Mouse (Mus musculus) brain, embryonic 18.5 days (tissue): ENCODE data around the gene Nup210l.
A peak's percentile ranks its signal among the peaks of the same experiment; 100 is the strongest.

ENCODE experiments used
- DNase-seq: peaks from one replicate; pipeline ENCODE4 v3.0.0-alpha.2; 2012; ENCODE audit warnings: low read depth, low spot score

The Nup210l gene

DNA sequence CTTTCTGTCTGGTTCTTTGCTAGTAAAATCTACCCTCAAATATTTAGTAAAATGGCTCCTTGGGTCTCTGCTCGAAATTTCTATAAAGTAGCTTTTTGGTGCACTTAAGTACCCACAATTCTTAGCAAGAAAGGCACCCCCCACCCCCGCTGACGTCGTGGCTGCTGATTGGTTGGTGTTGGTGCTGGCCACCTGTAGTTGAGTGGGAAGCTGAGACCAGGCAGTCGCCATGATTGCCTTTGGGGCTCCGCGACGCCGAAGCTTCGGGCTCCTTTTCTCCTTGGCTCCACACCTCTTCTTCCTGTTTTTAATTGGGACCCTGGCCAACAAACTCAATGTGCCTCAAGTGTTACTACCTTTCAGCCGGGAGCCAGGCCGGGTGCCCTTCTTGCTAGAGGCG, at the start of gene Nup210l:
TSS of gene Nup210l (plus strand) at position 195 of the 400 bp plus-strand sequence.
- no peak for DNase-seq

DNA sequence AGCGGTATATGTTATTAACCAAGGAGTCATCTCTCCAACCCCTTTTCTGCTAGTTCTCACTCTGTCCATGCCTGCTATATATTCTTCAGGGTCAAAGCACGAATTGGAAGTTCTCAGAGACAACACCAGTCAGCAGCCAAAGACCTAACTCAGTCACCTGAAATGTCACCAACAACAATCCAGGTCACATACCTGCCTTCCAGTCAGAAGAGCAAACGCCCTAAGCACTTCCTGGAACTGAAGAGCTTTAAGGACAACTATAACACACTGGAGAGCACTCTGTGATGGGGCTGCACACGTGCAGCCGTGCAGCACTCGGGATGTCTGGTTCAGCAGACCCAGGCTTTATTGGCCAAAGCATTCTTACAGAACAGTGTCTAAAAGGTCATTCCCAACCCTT, 42.4 kb upstream of the Nup210l start:
- no peak for DNase-seq

DNA sequence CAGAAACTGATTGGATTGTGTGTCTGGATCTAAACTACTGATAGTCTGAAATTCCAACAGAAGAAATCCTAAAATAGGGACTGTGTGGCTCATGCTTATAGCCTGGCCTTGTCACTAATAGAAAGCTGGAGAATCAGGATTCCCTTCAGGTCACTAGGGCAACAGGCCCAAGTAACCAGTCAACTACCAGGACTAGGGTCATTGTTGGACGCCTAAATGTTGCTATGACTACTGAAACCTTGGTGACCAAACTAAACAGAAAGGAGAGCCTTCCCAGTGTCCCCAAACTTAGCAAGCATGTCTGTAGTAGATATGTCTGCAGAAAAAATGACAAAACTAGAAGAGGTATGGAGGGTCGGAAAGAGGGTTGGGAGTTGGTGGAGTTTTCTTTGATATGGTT, 41.4 kb upstream of the Nup210l start:
- DNase-seq, result no peak

DNA sequence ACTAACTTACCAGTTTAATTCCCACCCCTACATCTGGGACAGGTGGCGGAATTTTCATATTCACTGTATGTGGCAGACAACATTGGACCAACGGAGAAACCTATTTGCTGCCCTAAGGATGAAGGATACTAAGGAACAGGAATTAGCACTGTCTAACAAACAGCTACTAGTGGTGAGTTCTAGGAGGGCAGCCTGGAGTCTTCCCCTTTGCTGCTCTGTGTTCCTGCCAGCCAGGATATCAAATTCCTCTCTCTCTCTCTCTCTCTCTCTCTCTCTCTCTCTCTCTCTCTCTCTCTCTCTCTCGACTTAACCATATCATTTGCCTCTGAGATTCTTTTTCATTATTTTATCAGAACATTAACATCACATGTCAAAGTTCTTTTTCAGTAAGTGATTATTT, 39.5 kb upstream of the Nup210l start:
- no peak for DNase-seq

DNA sequence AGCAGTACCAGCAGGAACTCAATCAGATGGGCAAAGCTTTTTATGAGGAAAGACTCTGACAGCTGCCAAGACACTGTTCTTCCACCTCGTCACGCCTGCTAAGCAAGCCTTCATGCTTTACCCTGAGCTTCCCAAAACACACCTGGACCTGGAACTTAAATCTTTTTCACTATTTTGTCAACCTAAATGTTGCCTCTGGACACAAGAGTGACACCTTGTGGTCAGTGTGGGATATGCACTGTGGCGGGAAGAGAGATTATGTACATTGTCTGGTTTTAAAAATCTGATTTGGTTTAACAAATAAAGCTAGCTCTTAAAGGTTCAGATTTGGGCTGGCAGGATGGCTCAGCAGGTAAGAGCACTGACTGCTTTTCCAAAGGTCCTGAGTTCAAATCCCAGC, 38.4 kb upstream of the Nup210l start:
- DNase-seq, result no peak

DNA sequence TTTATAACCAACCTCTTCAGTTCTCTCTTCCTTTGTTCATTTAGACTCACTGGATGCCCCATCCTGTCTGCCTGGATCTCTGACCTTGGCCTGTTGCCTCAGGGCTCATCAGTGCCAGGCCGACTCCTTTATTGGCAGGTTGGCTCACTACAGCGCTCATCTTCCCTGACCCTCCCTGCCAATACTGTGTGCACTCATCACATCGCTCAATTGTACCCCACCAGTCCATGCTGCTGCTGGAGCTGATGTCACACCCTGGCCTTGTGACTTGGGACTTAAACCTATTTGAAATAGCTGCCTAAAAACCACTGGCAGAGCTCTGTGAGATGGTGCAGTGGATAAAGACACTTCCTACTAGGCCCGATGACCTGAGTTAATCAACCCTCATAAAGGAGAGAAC, 36.1 kb upstream of the Nup210l start:
- DNase-seq, result no peak

DNA sequence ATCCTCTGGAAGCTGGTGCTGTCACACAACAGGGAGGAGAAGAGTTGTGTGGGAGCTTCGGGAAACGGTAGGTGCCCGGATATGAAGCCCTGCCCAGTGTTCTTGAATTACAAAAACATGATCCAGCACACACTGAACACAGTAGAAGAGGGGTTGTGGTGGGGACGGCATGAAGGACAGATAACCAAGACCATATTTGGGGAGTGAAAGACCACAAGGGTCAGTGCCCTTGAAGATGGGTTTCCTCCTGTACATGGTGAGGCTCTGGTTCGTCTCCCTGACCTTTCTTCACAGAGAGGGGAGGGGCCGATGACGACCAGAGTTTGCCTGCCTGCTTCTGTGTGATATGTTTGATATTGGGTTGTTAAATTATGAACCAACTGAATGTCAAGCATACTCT, 34.2 kb upstream of the Nup210l start:
- DNase-seq, result no peak

DNA sequence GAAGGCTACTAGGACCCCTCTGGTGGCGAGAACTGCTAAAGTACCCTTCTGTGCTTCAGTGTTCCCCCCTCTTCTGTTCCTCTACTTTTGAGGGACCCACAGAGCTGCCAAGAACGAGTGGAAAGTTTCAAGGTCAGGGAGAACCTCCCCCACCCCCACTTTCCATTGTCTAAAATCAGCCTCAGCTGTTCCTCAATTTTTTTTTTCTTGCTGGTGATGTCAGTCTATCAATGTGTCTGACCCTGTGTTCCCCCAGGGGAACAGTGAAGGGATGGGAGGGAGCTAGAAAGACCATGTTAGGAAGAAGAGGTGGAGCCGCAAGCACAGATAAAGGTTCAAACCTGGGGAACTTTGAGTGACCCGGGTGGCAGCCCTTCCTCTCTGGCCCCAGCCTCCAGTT, 31.6 kb upstream of the Nup210l start, which contains the start of gene Tpm3:
TSS of gene Tpm3 (plus strand) at position 356 of the 400 bp plus-strand sequence.
- DNase-seq, result no peak

DNA sequence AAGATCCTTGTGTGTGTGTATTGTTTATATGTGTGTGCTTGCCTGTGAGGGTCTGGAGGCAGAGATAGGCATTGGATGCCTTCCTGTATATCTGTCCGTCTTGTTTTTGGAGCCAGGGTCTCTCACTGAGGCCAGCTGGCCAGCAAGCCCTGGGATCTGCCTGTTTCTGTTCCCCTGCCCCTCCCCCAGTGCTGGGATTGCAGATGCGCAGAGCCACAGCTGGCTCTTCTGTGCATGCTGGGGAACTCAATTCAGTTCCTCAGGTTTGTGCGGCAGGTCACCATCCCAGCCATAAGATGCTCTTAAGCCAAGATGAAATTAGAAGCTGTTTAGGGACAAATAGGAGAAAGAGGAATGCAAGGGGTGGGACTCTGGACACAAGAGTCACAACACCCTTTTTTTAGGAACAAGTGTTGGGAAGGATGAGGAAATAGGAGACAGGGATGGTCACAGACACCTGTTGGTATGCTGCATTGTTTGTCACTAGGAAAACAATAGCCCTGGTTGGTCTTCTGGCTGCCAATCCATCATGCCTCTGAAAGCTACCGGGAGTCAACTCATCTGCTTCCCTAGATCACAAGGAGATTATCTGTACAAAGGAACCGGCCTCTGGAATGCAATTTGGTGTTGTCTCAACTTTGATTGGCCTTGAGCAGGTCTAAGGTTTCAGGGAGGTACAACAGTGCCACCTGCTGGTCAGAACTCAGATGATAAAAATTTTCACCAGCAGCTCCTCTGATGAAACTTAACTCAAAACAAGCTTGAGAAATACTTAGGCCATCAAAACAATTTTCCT, 26.8 kb upstream of the Nup210l start:
- DNase-seq, result no peak

DNA sequence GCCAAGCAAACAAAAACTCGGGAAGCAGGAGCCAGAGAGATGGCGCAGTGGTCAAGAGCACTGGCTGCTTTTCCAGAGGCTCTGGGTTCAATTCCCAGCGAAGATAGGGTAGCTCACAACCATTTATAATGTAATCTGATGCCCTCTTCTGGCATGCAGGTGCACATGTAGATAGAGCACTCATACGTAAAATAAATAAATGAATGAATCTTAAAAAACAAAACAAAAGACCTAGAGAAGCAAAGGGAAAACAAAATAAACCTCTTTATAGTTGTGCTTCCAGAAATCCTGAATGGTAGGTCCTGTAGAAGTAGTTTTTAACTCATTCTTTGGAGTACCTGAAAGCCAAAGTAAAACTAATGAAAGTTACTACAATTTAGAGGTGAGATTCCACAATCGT, 25.7 kb upstream of the Nup210l start:
- no peak for DNase-seq

DNA sequence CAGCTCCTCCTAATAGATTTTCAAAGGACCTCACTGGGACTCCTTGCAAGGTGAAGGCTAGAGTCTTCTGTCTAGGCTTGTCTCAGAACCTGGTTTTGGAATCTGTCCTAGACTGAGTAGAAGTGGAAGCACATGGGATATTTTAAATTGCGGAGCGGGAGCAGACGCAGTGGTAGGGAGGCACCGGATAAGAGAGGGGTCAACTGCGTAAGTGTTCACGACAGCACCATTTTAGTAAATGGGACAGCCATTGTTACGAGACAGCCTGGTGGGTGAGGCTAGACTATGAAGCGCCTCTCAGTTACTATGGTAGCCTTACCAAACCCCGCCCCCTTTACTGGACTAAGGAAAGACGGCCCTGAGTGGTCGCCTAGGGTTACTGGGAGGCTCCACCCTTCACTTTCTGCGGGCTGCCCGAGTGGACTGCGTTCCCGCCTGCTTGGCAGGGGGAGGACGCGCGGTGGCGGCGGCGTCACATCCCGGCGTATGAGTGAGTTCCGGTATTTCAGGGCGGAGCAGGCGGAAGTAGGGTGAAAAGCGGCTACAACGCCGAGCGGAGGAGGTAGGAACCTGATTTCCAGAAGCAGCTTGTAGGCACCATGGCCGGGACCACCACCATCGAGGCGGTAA, 24.7 kb upstream of the Nup210l start:
- DNase-seq, result peak; percentile 78

DNA sequence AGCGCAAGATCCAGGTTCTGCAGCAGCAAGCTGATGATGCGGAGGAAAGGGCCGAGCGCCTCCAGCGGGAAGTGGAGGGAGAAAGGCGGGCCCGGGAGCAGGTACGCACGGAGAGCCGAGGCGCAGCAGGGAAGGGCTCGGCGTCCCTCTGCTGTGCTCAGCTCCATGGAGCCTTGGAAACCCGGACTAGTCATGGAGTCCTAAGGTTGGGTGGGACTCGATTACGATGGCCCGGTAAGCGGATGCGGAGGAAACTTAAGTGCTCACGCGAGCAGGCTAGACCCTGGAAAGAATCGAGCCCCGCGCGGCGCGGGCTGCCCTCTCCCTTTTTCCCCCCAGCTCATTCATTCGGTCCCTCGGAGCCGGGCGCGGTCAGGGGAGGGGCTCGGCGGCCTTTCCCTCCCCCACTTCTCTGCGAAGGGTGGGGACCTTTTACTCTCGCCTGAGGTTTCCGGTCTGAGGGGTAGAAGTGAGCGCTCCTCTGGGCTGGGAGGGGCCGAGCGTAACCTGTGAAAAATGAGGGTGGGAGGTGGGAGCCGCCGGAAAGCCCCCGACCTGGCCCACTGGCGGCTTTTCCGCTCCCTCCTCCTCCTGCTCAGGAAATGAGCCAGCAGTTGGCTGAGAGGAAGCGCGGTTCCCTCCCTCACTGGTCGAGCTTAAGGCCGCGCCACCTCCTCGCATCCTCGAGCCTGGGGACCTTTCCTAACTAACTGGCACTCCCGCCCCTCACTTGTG, 24.0 kb upstream of the Nup210l start:
- no peak for DNase-seq

DNA sequence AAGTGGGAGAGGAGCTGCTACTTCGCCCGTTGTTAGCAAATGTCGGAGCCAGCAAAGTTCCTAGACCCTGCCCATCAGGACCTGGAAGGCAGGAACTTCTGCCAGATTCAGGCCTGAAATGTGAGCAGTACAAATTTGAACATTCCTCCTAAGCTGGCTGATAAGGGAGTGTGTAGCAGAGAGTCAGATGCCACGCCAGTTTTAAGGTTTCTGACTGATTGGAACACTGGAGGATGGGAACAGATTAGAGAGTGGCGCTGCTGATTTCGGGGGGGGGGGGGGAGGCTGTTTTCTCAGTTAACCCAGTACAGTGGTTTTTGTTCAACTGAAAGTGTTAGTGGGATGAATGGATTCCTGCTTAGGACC, 23.5 kb upstream of the Nup210l start:
- DNase-seq, result no peak

DNA sequence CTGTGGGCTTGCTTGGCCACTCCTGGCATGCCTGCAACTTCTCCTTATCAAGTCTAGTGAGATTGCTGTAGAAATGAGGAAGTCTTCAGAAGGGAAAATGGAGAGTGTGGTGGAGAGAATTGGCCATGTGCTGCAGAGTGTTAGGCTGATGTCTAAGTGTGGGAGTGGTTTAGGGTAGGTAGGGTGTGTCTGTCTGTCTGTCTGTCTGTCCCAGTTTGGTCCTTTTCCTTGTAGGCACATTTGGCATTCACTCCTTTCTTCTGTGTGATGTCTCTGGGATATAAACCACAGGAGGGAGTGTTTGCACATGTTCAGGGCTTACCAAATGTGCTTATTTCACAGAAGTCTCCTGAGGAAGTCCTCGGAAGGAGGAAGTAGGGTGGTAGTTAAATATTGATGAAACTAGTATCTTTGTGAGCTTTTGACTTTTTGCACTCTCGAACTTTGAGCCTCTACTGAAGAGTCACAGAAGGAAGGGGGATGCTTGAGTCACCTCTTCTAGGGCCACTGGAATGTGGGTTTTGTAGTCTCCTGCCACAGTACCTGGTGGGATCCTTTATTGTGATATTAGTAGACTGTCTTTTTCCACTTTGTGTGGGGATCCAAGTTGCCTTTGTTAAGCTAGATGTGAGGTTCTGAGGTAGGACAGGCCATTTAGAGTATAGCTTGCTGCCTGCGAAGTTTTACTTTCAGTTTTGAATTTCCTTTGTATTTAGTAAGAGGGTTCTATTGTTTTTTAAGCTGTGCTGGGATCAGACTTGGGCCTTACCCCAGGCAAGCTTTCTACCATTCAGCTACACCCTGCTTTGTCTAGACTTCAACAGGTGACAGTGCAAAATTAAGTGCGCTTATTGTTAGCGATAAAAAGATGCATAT, 22.3 kb upstream of the Nup210l start:
- DNase-seq, result no peak

DNA sequence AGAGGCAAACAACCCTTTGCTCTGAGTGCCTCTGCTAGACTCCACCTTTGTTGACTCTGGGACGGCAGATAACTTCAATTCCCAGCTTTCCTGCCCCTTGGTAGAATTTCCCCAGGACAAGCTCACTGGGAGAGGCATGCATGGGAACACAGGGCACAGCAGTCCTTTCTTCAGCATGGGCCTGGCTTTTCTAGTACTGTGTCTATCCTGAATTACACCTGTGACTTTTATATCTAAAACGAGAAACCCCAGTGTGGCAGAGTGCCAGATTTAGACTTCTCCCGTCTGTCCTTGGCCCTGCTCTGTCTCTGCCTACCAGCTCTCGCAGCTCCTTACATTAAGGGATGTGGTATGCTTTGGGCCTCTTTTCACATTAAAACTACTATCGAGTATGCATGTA, 20.9 kb upstream of the Nup210l start:
- DNase-seq, result no peak

DNA sequence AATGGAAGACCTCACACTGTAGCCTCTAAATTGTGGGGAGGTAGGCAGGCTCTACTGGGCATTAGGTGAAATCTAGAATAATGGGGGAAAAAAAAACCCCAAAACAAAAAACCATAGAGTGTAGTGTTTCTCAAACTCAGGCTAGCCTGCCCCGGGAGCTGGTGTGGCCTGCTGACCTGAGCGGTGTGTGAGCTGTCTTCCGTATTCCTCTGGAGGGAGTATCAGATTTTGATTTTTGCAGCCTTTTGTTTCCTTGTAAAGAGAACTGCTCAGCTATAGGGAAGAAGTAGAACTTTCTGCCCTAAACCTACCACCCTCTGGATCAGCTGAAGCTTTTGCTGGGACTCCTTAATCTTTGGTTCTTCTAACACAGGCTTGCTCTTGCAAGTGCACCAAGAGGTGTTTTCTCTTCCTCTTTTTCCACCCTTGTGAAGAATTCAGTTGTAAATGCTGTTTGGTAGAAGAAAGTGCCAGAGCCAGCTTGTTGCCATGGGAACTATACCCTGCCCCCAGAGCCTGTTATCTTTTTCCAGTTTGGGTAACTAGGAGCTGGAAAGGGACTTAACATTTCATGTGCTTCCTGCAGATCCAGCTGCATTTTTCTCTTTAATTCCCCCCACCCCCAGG, 20.1 kb upstream of the Nup210l start:
- DNase-seq, result peak; percentile 50

DNA sequence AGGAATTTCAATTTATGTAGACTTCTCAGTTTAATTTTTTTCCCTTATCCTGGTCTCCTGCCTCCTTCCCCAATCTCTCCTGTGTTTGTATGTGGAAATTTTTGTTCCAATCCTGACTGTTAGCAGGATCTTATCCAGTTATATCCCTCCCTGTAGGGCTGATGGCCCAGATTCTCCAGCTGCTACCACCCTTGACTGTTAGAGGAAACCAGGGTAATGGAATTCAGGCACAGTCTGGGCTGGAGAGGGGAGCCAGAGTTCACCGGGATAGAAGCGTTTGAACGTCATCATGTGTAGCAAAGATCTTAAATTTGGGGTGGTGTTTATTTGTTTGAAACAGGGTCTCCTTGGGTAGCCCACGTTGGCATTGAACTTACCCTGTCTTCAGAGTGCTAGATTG, 19.1 kb upstream of the Nup210l start:
- DNase-seq, result no peak

DNA sequence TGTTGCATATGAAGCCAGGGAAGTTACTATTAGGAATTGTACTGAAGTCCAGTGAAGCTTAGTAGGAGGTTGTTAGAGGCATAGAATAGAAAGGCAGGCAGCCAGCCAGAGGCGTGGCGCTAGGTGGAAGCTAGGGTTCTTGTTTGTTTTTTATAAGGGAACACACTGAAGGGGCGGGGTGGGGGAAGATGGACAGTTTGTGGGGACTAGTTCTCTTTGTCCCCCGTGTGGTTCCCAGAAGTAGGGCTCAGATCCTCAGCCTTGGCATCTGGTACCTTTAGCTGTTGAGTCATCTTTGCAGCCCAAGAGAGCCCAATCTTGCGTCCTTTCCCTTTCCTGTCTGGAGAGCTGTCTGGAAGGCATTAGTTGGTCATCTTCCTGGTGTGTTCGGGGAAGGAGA, 18.7 kb upstream of the Nup210l start:
- no peak for DNase-seq

DNA sequence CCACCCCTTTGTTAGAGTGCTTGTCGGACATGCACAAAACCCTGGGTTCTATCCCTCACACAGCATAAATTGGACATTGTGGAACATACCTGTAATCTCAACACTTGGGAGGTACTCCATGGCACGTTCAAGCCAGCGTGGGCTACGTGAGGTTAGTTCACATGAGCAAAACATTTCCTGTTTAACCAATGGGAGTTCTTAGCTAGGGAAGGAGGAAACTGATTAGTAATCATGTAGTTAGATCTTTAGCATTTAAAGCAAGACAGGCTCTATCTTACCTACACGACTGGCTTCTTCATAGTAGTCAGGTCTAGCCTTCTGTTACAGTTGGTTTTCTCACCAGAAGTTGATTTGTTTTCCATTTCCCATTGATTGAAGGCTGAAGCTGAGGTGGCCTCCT, 17.9 kb upstream of the Nup210l start:
- DNase-seq, result no peak

DNA sequence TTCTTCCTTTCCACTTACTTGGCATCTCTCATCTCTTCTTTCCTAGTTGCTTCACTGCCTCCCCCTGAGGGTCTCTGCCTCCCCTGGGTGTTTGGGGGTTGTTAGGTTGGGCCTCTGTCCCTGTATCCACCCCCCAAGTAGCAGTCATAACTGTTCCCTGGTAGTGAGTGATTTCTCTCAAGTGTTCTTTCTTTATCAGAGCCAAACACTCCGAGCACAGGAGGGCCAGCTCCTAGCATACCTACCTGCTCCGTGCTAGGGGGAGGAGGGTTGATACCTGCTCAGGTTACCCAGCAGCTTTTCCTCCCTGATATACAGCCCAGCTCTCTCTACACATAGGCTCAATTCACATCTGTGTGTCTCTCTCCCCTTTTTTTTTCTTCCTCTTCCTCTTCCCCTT, 15.3 kb upstream of the Nup210l start:
- no peak for DNase-seq

DNA sequence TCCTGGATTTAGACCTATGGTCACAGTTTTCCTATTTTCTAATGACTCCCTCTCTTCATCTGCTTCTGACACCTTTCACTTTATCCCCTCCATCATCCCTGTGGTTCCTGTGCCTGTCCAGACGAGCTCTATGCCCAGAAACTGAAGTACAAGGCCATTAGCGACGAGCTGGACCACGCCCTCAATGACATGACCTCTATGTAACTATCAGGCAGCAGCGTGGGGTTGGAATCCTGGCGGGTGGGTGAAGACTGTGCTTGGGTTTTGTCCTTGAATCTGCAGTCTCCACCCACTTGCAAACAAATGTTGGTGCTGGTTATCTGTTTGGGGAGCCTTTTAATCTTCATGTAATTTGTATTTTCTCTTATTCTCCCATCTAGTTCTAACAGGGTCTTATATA, 13.0 kb upstream of the Nup210l start:
- no peak for DNase-seq
